Mouse (Mus musculus) embryonic facial prominence, embryonic 12.5 days (tissue): ENCODE data around the gene Ccdc155. TPM values are rescaled to one million over a fixed set of nuclear protein-coding genes. Genes with fewer than 3 reads are reported as not detected.
"Not testable (repeated sequence)": the region's sequence is repeated elsewhere in the genome, so short reads cannot be mapped to it uniquely, and the experiment has no call there.

Source experiments
- ATAC-seq: fragments of 200-750 bp; cut with Nextera tagmentation; 2 replicates; pipeline ENCODE4 v1.8.0; 2017; ENCODE audit not compliant: insufficient number of reproducible peaks, insufficient read depth, low FRiP score, low TSS enrichment
- H3K27ac ChIP-seq: fragments of 300-500 bp; sonication (generic); 2 replicates; pipeline ENCODE4 v1.5.1; 2016; ENCODE audit warnings: mild to moderate bottlenecking
- H3K27me3 ChIP-seq: fragments of 300-500 bp; sonication (generic); 2 replicates; pipeline ENCODE4 v1.6.1; 2016; ENCODE audit warnings: mild to moderate bottlenecking, moderate library complexity
- H3K36me3 ChIP-seq: fragments of 300-500 bp; sonication (generic); 2 replicates; pipeline ENCODE4 v1.6.1; 2016; ENCODE audit warnings: mild to moderate bottlenecking
- H3K4me1 ChIP-seq: fragments of 300-500 bp; sonication (generic); 2 replicates; pipeline ENCODE4 v1.6.1; 2016
- H3K4me2 ChIP-seq: fragments of 300-500 bp; sonication (generic); replicated peaks from 2 replicates; pipeline ENCODE4 v1.6.1; 2016; ENCODE audit warnings: mild to moderate bottlenecking, moderate library complexity
- H3K4me3 ChIP-seq: fragments of 300-500 bp; sonication (generic); 2 replicates; pipeline ENCODE4 v1.5.1; 2016; ENCODE audit warnings: mild to moderate bottlenecking
- H3K9ac ChIP-seq: fragments of 300-500 bp; sonication (generic); 2 replicates; pipeline ENCODE4 v1.6.1; 2016; ENCODE audit warnings: mild to moderate bottlenecking, moderate library complexity
- H3K9me3 ChIP-seq: fragments of 300-500 bp; sonication (generic); 2 replicates; pipeline ENCODE4 v1.6.1; 2016; ENCODE audit warnings: mild to moderate bottlenecking, moderate library complexity
- WGBS: fragments of 180-500 bp; shearing (Covaris S2); methylation state at CpG from one replicate; pipeline ENCODE4 v1.1.7; 2016; 5-methylcytosine and 5-hydroxymethylcytosine counted together
- polyA plus RNA-seq: library from polyadenylated mRNA; unstranded; fragments of >200 nt; fragmentation: Nextera tagmentation; extraction: Ambion mirVana; gene quantifications from 2 replicates; pipeline ENCODE4 v1.2.1, GENCODE M21; 2016

Gene Ccdc155
- polyA plus RNA-seq, 1 experiment from 2014 or later, result 1.7 TPM

GRCm38 (mm10) chr7:45182606-45183005 is 22.1 kb downstream of the Ccdc155 start:
- no peaks in the 10 kb centered on the region for H3K36me3 ChIP-seq
- H3K4me3 ChIP-seq, result peak overlapping the region; percentile 21
- H3K27ac ChIP-seq, result no peak overlapping the region
- WGBS, result 19% methylated on average over 11 of the region's 11 CpGs
- no peaks in the 10 kb centered on the region for H3K4me1 ChIP-seq
- H3K4me2 ChIP-seq, result peak overlapping the region; percentile 46
- H3K9me3 ChIP-seq, result no peaks in the 10 kb centered on the region
- H3K27me3 ChIP-seq, result peaks cover 90% of the 10 kb centered on the region
- ATAC-seq, result peak; percentile 25; the same call in 1 of the 2 replicates
- peak overlapping the region; percentile 34 for H3K9ac ChIP-seq

GRCm38 (mm10) chr7:45182199-45182601 is 22.5 kb downstream of the Ccdc155 start:
- WGBS, result under 1% methylated on average over 34 of the region's 34 CpGs
- no peaks in the 10 kb centered on the region for H3K36me3 ChIP-seq
- H3K9me3 ChIP-seq, result no peaks in the 10 kb centered on the region
- peaks cover 94% of the 10 kb centered on the region for H3K27me3 ChIP-seq
- H3K4me1 ChIP-seq, result no peaks in the 10 kb centered on the region
- H3K4me2 ChIP-seq, result peak overlapping the region; percentile 46
- H3K27ac ChIP-seq, result no peak overlapping the region
- peak overlapping the region; percentile 34 for H3K9ac ChIP-seq
- peak overlapping the region; percentile 21 for H3K4me3 ChIP-seq
- peak; percentile 62; the same call in 1 of the 2 replicates for ATAC-seq

- Histone ChIP-seq H3K36me3 (no peaks in the 10 kb centered on the region), H3K27ac (no peak overlapping the region), H3K4me1 (peaks cover 1% of the 10 kb centered on the region; the same call in 1 of the 2 replicates), H3K9ac (no peak overlapping the region), H3K4me2 (no peak overlapping the region), H3K4me3 (peak overlapping the region; percentile 4; the same call in 1 of the 2 replicates), H3K27me3 (peaks cover 95% of the 10 kb centered on the region), H3K9me3 (no peaks in the 10 kb centered on the region)
- WGBS, result 3% methylated on average over 35 of the region's 35 CpGs
- no peak for ATAC-seq
Measured at GRCm38 (mm10) chr7:45181540-45181939, 23.2 kb downstream of the Ccdc155 start.

GRCm38 (mm10) chr7:45180896-45181477 is 23.7 kb downstream of the Ccdc155 start, which contains the start of gene Pth2:
TSS of gene Pth2 (plus strand) at chr7:45180995.
- no peak within 1 kb of the TSS for H3K4me2 ChIP-seq
- H3K4me1 ChIP-seq, result peaks cover 7% of the 10 kb centered on the region; the same call in 1 of the 2 replicates
- peaks cover 96% of the 10 kb centered on the region for H3K27me3 ChIP-seq
- H3K9ac ChIP-seq, result no peak within 1 kb of the TSS
- 16% methylated on average over 19 of the region's 20 CpGs for WGBS
- no peak within 1 kb of the TSS for H3K27ac ChIP-seq
- H3K4me3 ChIP-seq, result peak within 1 kb of the TSS; percentile 4; the same call in 1 of the 2 replicates
- H3K9me3 ChIP-seq, result no peaks in the 10 kb centered on the region
- no peaks in the 10 kb centered on the region for H3K36me3 ChIP-seq
- ATAC-seq, result no peak

GRCm38 (mm10) chr7:45179469-45179868 is 25.2 kb downstream of the Ccdc155 start, which contains the start of gene Gfy:
TSS of gene Gfy (minus strand) at chr7:45179569.
- no peak within 1 kb of the TSS for H3K27ac ChIP-seq
- H3K27me3 ChIP-seq, result peaks cover 100% of the 10 kb centered on the region
- H3K9me3 ChIP-seq, result no peaks in the 10 kb centered on the region
- 22% methylated on average over 7 of the region's 7 CpGs for WGBS
- no peak for ATAC-seq
- no peaks in the 10 kb centered on the region for H3K36me3 ChIP-seq
- H3K9ac ChIP-seq, result no peak within 1 kb of the TSS
- no peak within 1 kb of the TSS for H3K4me2 ChIP-seq
- H3K4me3 ChIP-seq, result no peak within 1 kb of the TSS
- peaks cover 12% of the 10 kb centered on the region for H3K4me1 ChIP-seq

- peaks cover 12% of the 10 kb centered on the region for H3K4me1 ChIP-seq
Measured at GRCm38 (mm10) chr7:45178550-45178949, 26.1 kb downstream of the Ccdc155 start.

GRCm38 (mm10) chr7:45176356-45176755 is 28.3 kb downstream of the Ccdc155 start:
- peak overlapping the region; percentile 18 for H3K4me3 ChIP-seq
- H3K4me2 ChIP-seq, result peak overlapping the region; percentile 39
- peaks cover 12% of the 10 kb centered on the region for H3K4me1 ChIP-seq
- H3K9ac ChIP-seq, result 0 out of 2 replicates have a peak overlapping the region, but pooled peaks have one; percentile 10
- peaks cover 92% of the 10 kb centered on the region for H3K27me3 ChIP-seq
- no peak overlapping the region for H3K27ac ChIP-seq
- WGBS, result 3% methylated on average over 31 of the region's 31 CpGs
- ATAC-seq, result no peak
- H3K9me3 ChIP-seq, result no peaks in the 10 kb centered on the region
- no peaks in the 10 kb centered on the region for H3K36me3 ChIP-seq

More at GRCm38 (mm10) chr7:45178550-45178949, 26.1 kb downstream of the Ccdc155 start:
- no peak for ATAC-seq
- H3K36me3 ChIP-seq, result no peaks in the 10 kb centered on the region
- H3K4me2 ChIP-seq, result no peak overlapping the region
- no peak overlapping the region for H3K9ac ChIP-seq
- H3K4me3 ChIP-seq, result no peak overlapping the region
- no peak overlapping the region for H3K27ac ChIP-seq
- no peaks in the 10 kb centered on the region for H3K9me3 ChIP-seq
- H3K27me3 ChIP-seq, result peaks cover 98% of the 10 kb centered on the region
- 25% methylated on average over 7 of the region's 7 CpGs for WGBS

GRCm38 (mm10) chr7:45175929-45176328 is 28.8 kb downstream of the Ccdc155 start:
- H3K9ac ChIP-seq, result 0 out of 2 replicates have a peak overlapping the region, but pooled peaks have one; percentile 10
- peak overlapping the region; percentile 18 for H3K4me3 ChIP-seq

GRCm38 (mm10) chr7:45175398-45175797 is 29.3 kb downstream of the Ccdc155 start:
- peaks cover 12% of the 10 kb centered on the region for H3K4me1 ChIP-seq
- 4% methylated on average over 13 of the region's 13 CpGs for WGBS
- ATAC-seq, result no peak
- peaks cover 91% of the 10 kb centered on the region for H3K27me3 ChIP-seq
- no peak overlapping the region for H3K27ac ChIP-seq
- no peak overlapping the region for H3K4me3 ChIP-seq
- H3K9me3 ChIP-seq, result peaks cover 5% of the 10 kb centered on the region; the same call in 1 of the 2 replicates
- H3K9ac ChIP-seq, result no peak overlapping the region
- H3K36me3 ChIP-seq, result no peaks in the 10 kb centered on the region
- H3K4me2 ChIP-seq, result no peak overlapping the region

More at GRCm38 (mm10) chr7:45175929-45176328, 28.8 kb downstream of the Ccdc155 start:
- H3K27me3 ChIP-seq, result peaks cover 91% of the 10 kb centered on the region
- H3K4me1 ChIP-seq, result peaks cover 12% of the 10 kb centered on the region
- no peak overlapping the region for H3K27ac ChIP-seq
- no peak for ATAC-seq
- 2% methylated on average over 23 of the region's 23 CpGs for WGBS
- H3K9me3 ChIP-seq, result 0 out of 2 replicates have a peak, but pooled peaks cover under 1% of the 10 kb centered on the region
- H3K4me2 ChIP-seq, result peak overlapping the region; percentile 39
- H3K36me3 ChIP-seq, result no peaks in the 10 kb centered on the region

- no peak overlapping the region for H3K9ac ChIP-seq
- ATAC-seq, result no peak
- peaks cover 90% of the 10 kb centered on the region for H3K27me3 ChIP-seq
- H3K27ac ChIP-seq, result no peak overlapping the region
- peak overlapping the region; percentile 14 for H3K4me2 ChIP-seq
- no peak overlapping the region; the same call in 1 of the 2 replicates for H3K4me3 ChIP-seq
- WGBS, result 2% methylated on average over 29 of the region's 29 CpGs
- no peaks in the 10 kb centered on the region for H3K36me3 ChIP-seq
- H3K4me1 ChIP-seq, result peaks cover 12% of the 10 kb centered on the region
- peaks cover 11% of the 10 kb centered on the region for H3K9me3 ChIP-seq
Measured at GRCm38 (mm10) chr7:45174567-45175280, 30.0 kb downstream of the Ccdc155 start.

- WGBS, result 42% methylated on average over 1 of the region's 1 CpGs
- ATAC-seq, result not testable (repeated sequence)
- H3K9me3 ChIP-seq, result peaks cover 21% of the 10 kb centered on the region
Measured at GRCm38 (mm10) chr7:45173772-45174171, 30.9 kb downstream of the Ccdc155 start.

More at GRCm38 (mm10) chr7:45173772-45174171, 30.9 kb downstream of the Ccdc155 start:
- Histone ChIP-seq H3K4me1 (peaks cover 12% of the 10 kb centered on the region), H3K27me3 (peaks cover 90% of the 10 kb centered on the region)
- not testable (repeated sequence) for H3K4me2 ChIP-seq, H3K36me3 ChIP-seq, H3K4me3 ChIP-seq, H3K27ac ChIP-seq, H3K9ac ChIP-seq
